Mouse (Mus musculus) liver, embryonic 14.5 days (tissue): ENCODE measurements around the gene Vmn1r3.

Source experiments
- CTCF ChIP-seq: IDR thresholded peaks from 2 replicates; pipeline ENCODE4 v1.5.1; 2016; ENCODE audit warnings: antibody characterized with exemption, low read depth, control low read depth
- EP300 ChIP-seq: IDR thresholded peaks from 2 replicates; pipeline ENCODE4 v1.6.1; 2016; ENCODE audit warnings: antibody characterized with exemption, low read depth

- TF ChIP-seq EP300 (no peak), CTCF (no peak)
Measured at GRCm38 (mm10) chr4:3226488-3226887, 41.3 kb upstream of the Vmn1r3 start.
